Mouse (Mus musculus) MN1 (cell line): ENCODE results near the gene Cd47.

Experiments
- DNase-seq: peaks from one replicate; pipeline ENCODE4 v3.0.0-alpha.2; 2016; ENCODE audit warnings: low spot score

The Cd47 gene

GRCm38 (mm10) chr16:49868278-49868677 is 67.9 kb downstream of the Cd47 start:
- no peak for DNase-seq

DNA sequence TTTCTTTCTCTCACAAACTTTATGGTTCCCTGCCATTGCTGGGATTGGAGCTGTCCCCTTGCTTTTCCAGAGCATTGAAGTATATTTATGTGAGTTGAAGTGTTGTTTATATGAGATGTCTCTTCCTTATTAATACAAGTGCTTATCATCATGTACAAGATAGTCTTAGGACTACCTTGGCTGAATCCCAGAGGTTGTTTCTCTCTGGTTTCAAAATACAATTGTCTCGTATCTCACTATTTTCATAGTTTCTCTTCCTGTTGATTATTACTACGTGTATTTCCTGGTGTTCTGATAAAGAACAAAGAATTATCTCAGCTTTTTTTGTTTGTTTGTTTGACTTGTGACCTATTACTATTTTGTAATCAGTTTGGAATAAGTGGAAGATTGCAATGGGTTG is 73.6 kb downstream of the Cd47 start:
- no peak for DNase-seq

- DNase-seq = no peak
Observed at GRCm38 (mm10) chr16:49874546-49874945, 74.2 kb downstream of the Cd47 start.

DNA sequence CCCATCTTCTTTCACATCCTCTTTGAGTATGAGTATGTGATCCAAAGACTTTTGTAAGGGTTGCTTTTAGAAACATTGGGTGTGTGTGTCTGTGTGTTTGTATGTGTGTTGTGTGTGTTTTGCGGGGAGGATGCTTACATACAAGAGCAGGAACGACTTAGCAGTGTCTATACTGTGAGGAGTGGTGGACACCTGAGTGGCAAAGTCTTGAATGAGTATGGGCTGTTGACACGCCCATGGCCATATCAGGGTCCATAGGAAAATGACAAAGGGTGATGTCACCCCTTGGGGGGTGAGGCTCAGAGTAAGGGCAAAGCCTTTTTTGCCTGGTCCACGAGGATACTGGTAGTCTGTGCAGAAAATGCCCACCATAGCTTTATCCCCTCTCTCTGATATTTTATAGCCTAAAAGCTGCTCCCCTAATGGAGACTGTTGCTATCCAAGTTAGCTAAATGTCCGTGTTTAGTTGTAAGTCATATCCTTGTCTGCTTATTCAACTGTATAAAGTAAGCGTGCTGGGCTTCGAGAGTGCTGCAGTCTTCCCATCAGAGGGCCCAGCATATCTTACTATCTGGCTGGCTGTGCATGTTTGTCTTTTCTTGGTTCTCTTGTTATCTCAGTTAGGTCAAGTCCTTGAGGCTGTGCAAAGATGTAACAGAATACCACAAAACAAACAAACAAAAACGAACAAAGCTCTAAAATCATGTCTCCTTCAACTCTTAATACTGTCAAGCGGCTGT is 76.1 kb downstream of the Cd47 start:
- no peak for DNase-seq

DNA sequence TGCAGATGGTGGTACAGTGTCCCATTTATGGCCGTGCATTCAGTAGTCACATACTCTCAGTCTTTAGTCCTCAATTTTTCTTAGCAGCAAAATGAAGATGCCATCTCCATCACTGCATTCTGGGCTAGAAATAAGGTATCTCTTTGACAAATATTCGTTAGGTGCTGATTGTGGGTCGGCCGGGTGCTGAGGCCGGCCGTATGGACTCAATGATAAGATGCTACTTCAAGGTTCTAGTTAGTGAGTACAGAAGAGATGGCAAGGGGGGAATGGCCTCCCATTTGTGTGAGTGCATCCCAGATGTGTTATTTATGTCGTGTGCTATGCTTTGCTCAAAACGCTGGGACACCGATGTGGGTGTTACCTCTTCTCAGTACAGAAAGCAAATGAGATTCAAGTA is 76.9 kb downstream of the Cd47 start:
- no peak for DNase-seq

GRCm38 (mm10) chr16:49878051-49878450 is 77.7 kb downstream of the Cd47 start:
- no peak for DNase-seq

- no peak for DNase-seq
Observed at GRCm38 (mm10) chr16:49886403-49887066, 86.2 kb downstream of the Cd47 start.

- DNase-seq = no peak
Observed at GRCm38 (mm10) chr16:49887290-49887689, 87.0 kb downstream of the Cd47 start.

DNA sequence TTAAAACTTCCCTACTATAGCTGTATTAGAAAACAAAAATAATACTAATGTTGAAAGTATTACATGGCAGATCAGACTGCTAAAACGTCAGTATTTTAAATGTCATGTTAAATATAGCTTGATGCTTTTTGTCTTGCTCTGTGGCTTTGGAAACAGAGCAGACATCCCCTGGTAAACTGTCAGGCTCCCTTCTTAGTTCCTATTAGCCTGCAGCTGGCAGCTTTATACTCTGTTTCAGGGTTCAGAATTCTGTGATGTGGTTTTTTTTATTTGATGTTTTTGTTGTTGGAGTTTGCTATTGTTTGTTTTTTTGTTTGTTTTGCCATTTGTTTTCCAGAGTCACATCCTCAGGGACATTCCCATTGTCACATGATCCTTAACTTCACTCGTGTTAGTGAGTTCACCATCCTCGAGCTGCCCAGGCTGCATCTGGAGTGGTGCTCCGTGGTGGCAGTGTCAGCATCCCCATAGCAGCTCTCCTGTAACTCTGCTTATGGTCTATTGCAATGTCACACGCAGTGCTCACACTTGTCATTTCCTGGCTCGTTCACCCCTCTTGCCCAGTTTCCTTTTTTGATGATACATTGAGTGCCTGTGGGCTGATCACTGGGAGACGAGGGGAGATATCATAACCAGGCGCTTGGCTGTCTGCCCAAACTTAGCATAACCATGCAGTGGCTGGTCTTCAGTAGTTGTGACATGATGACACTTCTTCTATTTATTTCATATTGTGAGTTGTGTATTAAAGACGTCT is 87.7 kb downstream of the Cd47 start:
- DNase-seq = peak; percentile 22

DNA sequence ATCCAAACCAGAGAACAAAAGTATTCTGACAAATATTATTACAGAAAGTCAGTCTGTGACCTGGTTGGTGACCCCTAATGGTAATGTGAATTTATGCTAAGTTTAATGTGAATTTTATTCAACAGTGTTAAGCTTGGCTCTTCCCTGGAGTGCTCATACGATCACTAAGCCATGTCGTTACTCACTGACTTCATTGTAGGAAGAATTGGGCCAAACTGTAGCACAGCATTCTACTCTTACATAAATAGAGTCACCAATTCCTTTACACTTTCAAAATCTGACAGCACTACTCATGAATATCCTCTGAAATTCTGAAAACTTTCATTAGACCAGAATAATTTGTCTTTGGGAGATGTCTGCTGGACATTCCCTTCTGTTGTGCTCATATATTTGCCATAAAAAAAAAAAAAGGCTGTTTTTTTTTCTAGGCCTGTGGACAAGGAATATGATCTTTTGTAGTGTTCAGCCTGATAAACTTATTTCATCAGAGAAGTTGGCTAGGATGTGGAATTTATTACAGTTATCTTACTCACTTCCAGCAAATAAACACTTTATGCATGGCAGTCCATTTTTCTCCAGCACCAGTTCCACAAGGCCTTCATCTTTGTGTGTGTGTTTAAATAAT is 88.8 kb downstream of the Cd47 start:
- no peak for DNase-seq

DNA sequence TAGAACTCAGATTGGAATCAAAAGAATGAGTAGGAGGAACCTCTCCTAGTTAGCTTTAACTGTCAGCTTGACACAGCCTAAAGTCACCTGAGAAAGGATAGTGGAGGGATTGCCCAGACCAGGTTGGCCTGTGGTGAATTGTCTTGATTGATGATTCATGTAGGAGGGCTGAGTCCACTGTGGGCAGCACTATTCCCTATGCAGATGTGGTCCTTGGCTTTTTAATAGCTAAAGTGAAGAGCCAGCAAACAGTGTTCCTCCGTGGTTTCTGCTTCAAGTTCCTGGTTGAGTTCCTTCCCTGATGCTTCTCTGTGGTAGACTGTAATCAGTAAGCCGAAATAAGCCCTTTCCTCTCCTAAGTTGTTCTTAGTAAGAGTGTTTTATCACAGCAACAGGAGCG is 91.9 kb downstream of the Cd47 start:
- no peak for DNase-seq

DNA sequence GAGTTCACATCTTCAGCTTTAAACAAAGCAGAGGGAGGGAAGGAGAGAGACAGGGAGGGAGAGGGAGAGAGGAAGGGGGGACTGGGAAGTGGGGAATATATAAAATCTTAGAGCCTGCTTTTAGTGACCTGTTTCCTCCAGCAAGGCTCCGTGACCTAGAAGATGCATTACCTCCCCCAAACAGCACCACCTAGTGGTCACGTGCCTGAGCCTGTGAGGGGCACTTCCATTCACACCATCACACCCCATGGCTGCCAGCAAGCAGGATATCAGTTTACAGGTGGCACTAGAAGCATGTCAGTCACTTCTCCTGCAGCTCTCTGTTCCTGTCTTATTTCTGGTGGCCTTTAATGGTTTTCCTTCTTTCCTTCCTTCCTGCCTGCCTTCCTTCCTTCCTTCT is 92.6 kb downstream of the Cd47 start:
- no peak for DNase-seq

DNA sequence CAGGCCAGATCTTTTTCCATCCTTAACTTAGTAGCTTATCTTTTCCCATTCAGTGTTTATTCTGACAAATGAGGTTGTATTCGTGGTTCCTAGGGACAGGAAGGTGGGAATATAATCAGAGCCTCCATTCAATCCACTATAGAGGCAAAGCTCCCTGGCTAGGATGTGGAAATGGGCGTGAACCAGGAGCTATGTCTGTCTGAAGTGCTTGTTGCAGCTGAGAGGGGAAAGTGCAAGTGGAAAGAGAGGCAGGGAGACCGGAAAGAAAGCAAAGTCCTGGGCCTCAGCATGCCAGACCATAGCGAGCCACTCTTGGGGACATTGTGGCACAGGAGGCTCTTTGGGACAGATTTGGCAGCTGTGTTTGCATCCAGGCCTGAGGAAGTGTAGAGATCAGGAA is 94.3 kb downstream of the Cd47 start:
- no peak for DNase-seq

DNA sequence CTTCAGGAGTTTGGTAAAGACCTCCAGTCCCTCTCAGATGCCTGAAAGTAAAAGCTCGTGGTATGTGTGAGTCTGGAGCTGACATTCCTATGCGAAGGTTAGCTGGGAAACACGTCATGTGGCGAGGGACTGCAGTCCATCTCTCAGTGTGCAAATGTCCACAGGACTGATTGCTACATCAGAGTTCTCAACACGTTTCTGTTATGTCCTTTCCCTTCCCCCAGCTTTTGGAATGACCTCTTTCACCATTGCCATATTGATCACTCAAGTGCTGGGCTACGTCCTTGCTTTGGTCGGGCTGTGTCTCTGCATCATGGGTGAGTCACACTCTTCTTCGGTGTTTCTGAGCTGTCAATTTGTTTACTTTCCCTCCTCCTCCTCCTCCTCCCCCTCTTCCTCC is 95.8 kb downstream of the Cd47 start:
- DNase-seq = no peak

DNA sequence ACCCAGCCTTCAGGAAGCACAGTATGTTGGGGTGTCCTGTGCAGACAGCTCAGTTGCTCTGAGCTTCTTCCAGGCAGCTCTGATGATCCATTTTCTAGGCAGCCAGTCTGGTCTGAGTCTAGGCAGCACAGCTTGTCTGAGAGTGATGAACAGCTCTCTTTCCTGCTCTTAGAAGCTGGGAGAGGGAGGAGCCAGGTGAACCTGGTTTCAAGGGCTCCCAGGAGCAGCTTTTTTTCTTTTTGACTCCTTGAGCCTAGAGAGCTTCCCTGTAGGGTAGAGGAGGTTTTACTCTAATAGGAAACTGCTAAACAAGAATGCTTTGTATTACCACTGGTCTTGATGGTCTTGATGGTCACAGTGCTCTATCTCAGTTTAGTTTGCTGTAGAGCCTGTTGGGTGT is 101.1 kb downstream of the Cd47 start:
- no peak for DNase-seq

DNA sequence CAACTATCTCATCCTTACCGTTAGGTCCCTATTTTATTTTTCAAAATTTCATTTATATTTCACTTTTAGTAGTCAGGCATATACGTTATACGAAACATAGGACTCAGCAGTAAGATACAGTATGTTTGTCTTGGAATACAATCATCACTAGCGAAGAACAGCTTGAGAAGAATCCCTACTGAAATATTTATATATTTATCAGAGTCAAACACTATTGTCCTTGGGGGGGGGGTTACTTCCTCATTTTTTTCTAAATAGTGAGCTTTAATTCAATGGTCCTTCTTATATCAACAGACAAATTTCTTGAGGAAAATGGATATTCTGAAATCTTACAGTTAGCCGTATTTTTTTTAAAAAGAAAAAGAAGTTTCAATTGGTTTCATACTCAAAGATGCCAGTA is 101.8 kb downstream of the Cd47 start:
- no peak for DNase-seq

- DNase-seq = no peak
Observed at GRCm38 (mm10) chr16:49904248-49904930, 104.1 kb downstream of the Cd47 start.

DNA sequence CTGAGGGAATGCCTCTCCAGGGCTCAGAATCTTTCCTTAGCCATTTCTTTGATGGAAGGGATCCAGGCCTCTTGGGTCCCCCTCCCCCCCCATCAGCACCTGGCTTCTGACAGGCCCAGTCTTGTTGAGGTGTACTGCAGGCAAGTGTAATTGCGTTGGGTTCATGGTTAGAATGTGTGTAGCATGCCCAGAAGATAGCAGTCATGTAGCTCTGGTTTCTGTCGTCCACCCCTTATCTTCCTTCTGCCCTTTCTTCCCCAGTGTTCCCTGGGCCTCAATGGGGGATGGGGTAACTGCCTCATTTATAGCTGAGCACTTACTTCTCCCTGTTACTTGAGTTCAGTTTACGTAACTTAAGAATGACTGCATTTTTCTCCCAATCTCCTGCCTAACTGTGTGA is 104.7 kb downstream of the Cd47 start:
- DNase-seq = no peak

- DNase-seq = no peak
Observed at GRCm38 (mm10) chr16:49905601-49906001, 105.3 kb downstream of the Cd47 start.

- DNase-seq = no peak
Observed at GRCm38 (mm10) chr16:49906066-49906465, 105.7 kb downstream of the Cd47 start.

DNA sequence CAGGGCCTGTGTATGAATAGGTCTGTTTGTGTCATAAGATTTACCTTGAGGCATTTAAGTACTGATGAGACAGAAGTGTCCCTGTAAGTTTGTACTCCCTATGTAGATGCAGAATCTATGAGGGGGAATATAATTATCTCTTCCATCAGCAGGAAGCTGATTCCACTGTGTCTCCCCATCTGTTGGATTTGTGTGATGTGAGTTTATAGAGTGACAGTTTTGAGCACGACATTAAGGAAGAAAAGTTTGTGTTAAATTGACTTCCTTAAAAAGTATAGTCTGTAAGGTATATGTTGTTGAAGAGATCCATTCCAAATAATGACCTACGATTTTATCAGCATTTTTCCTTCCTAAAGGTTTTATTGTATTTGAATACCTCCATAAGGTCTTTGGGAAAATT is 106.6 kb downstream of the Cd47 start:
- DNase-seq = no peak

DNA sequence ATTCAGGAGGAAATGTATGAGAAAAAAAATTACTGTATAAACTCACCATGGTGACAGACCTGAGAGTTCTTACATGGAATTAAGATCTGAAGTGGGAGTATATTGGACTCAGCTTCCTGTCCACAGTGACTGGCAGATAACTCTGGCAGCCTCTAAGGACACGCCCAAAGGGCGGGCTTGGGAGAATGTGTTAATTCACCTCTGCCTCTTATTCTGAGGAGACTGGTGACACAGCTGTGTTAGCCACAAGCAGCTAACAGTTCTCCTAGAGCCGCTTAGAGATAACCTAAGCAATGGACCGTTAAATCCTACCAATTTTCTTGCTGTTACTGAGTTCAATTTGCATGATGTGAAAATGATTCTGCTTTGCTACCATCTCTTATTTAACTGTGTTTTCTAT is 107.0 kb downstream of the Cd47 start:
- DNase-seq = peak; percentile 51
